Mouse (Mus musculus) frontal cortex, adult 2 months (tissue): ENCODE results near the gene Fat3. TPM values are rescaled to one million over a fixed set of nuclear protein-coding genes. Genes with fewer than 3 reads are reported as not detected.
A peak's percentile ranks its signal among the peaks of the same experiment; 100 is the strongest.

Source experiments
- DNase-seq, 2 experiments: peaks; one replicate each; pipeline ENCODE4 v3.0.0; 2022; ENCODE audit warnings: low spot score in 1 of 2; ENCODE audit errors: extremely low spot score in 1 of 2
- polyA plus RNA-seq: library from polyadenylated mRNA; depleted of rRNA; stranded (reverse); fragments of >200 nt; gene quantifications from 2 replicates; pipeline ENCODE4 v1.2.3, GENCODE M21; 2012

Fat3 gene
- polyA plus RNA-seq, 1 experiment, result 39.0 TPM

GRCm38 (mm10) chr9:16312599-16313197, 188.4 kb downstream of the Fat3 start:
- DNase-seq, result no peak

GRCm38 (mm10) chr9:16310855-16311848, 189.9 kb downstream of the Fat3 start:
- DNase-seq, result no peak

GRCm38 (mm10) chr9:16310305-16310704, 190.8 kb downstream of the Fat3 start:
- DNase-seq, result no peak

- DNase-seq, result no peak
Measured at GRCm38 (mm10) chr9:16307789-16308188, 193.3 kb downstream of the Fat3 start.

GRCm38 (mm10) chr9:16306222-16306621, 194.9 kb downstream of the Fat3 start:
- DNase-seq, result peak in 1 of 2 experiments; percentile 47

- no peak for DNase-seq
Measured at GRCm38 (mm10) chr9:16305396-16306086, 195.5 kb downstream of the Fat3 start.

GRCm38 (mm10) chr9:16304949-16305348, 196.1 kb downstream of the Fat3 start:
- no peak for DNase-seq

GRCm38 (mm10) chr9:16302484-16302883, 198.6 kb downstream of the Fat3 start:
- DNase-seq, result no peak

- DNase-seq, result no peak
Measured at GRCm38 (mm10) chr9:16297935-16298334, 203.2 kb downstream of the Fat3 start.

- no peak for DNase-seq
Measured at GRCm38 (mm10) chr9:16293928-16294806, 206.9 kb downstream of the Fat3 start.

- DNase-seq, result no peak
Measured at GRCm38 (mm10) chr9:16292492-16292891, 208.6 kb downstream of the Fat3 start.

GRCm38 (mm10) chr9:16290911-16291310, 210.2 kb downstream of the Fat3 start:
- DNase-seq, result no peak

- peak in 1 of 2 experiments; percentile 42 for DNase-seq
Measured at GRCm38 (mm10) chr9:16283033-16283432, 218.1 kb downstream of the Fat3 start.

- peak; percentile 61 to 64 for DNase-seq
Measured at GRCm38 (mm10) chr9:16282291-16282804, 218.7 kb downstream of the Fat3 start.

GRCm38 (mm10) chr9:16275589-16275988, 225.5 kb downstream of the Fat3 start:
- no peak for DNase-seq

GRCm38 (mm10) chr9:16274130-16274529, 227.0 kb downstream of the Fat3 start:
- no peak for DNase-seq

- DNase-seq, result no peak
Measured at GRCm38 (mm10) chr9:16272810-16273209, 228.3 kb downstream of the Fat3 start.

- no peak for DNase-seq
Measured at GRCm38 (mm10) chr9:16270768-16271114, 230.3 kb downstream of the Fat3 start.

GRCm38 (mm10) chr9:16270056-16270767, 230.9 kb downstream of the Fat3 start:
- no peak for DNase-seq
